Mouse (Mus musculus): ENCODE data around the gene Gm10912.

DNA sequence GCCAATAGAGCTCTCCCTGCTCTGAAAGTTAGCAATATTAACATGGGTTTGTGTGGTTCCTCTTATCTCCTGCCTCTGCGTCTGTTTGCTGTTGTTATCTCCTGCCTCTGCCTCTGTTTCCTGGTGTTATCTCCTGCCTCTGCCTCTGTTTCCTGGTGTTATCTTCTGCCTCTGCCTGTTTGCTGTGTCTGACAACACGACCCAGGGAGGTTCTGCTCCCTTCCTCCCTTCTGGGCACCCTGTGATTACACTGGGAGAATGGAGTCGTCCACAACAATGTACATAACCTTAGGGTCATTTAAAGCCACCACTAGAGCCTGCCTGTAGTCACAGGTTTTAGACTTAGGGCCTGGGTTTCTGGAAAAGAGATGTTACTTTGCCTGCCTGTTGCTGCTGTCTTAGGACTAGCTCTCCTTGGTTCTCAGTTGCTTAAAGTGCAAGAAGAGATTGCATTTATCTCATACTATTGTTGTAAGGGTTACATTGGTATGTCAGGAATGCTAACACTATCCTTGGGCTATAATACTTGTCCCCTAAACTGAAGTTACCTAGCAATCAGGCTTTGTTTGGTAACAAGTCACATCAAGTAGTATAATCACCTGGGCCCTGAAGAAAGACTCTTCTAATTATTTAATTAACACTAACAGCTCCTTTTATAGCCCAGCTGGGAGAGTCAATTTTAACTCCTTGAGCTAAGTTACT lies 33.1 kb downstream of the Gm10912 start:
- TF ChIP-seq GATA1 (IDR thresholded peaks at IDR 0.05; ENCODE audit: borderline replicate concordance, low read length) (peak; percentile 24; the same call in 1 of the 3 replicates), FLI1 (IDR thresholded peaks at IDR 0.05; ENCODE audit: low read length) (no peak)
